Mouse (Mus musculus) macrophage (primary cell): Measurements from ENCODE around the gene Ccdc102a. TPM values are rescaled to one million over a fixed set of nuclear protein-coding genes. Genes with fewer than 3 reads are reported as not detected.

Experiments used
- H3K27ac ChIP-seq: fragments of 350-480 bp; formaldehyde crosslinking; 2 replicates; pipeline ENCODE4 v1.9.0; 2021
- H3K36me3 ChIP-seq: fragments of 350-480 bp; formaldehyde crosslinking; 2 replicates; pipeline ENCODE4 v1.9.0; 2021; ENCODE audit errors: inconsistent target
- H3K4me3 ChIP-seq: fragments of 350-480 bp; formaldehyde crosslinking; 2 replicates; pipeline ENCODE4 v1.9.0; 2021; ENCODE audit errors: inconsistent target
- H3K79me2 ChIP-seq: fragments of 350-480 bp; formaldehyde crosslinking; 2 replicates; pipeline ENCODE4 v1.9.0; 2021; ENCODE audit errors: inconsistent target
- WGBS: methylation state at CpG from one replicate; pipeline ENCODE4 v1.1.7; 2026; ENCODE audit warnings: inconsistent platforms; ENCODE audit not compliant: missing documents; 5-methylcytosine and 5-hydroxymethylcytosine counted together
- polyA plus RNA-seq: library from polyadenylated mRNA; stranded (reverse); fragments of 250-400 nt; gene quantifications from 3 replicates; pipeline ENCODE4 v1.2.4, GENCODE M21; 2018; ENCODE audit warnings: inconsistent platforms

The Ccdc102a gene
- polyA plus RNA-seq, 1 experiment from 2014 or later, result 0.06 TPM

GRCm38 (mm10) chr8:94908847-94909246 lies 9.1 kb downstream of the Ccdc102a start:
- 5% methylated on average over 4 of the region's 4 CpGs for WGBS
- Histone ChIP-seq H3K36me3 (no peaks in the 10 kb centered on the region), H3K79me2 (no peaks in the 10 kb centered on the region), H3K27ac (no peak overlapping the region), H3K4me3 (no peak overlapping the region)

GRCm38 (mm10) chr8:94907591-94908300 lies 10.2 kb downstream of the Ccdc102a start:
- no peaks in the 10 kb centered on the region for H3K79me2 ChIP-seq
- WGBS, result 89% methylated on average over 18 of the region's 18 CpGs
- no peak overlapping the region for H3K4me3 ChIP-seq
- H3K36me3 ChIP-seq, result no peaks in the 10 kb centered on the region
- no peak overlapping the region for H3K27ac ChIP-seq

GRCm38 (mm10) chr8:94904450-94905175 lies 13.3 kb downstream of the Ccdc102a start:
- Histone ChIP-seq H3K36me3 (no peaks in the 10 kb centered on the region), H3K79me2 (no peaks in the 10 kb centered on the region), H3K4me3 (no peak overlapping the region), H3K27ac (no peak overlapping the region)
- WGBS, result 78% methylated on average over 12 of the region's 12 CpGs

GRCm38 (mm10) chr8:94903709-94904108 lies 14.2 kb downstream of the Ccdc102a start:
- H3K79me2 ChIP-seq, result no peaks in the 10 kb centered on the region
- no peaks in the 10 kb centered on the region for H3K36me3 ChIP-seq
- no peak overlapping the region for H3K27ac ChIP-seq
- WGBS, result 94% methylated on average over 9 of the region's 12 CpGs
- no peak overlapping the region for H3K4me3 ChIP-seq

GRCm38 (mm10) chr8:94901031-94901430 lies 16.9 kb downstream of the Ccdc102a start:
- H3K27ac ChIP-seq, result no peak overlapping the region
- H3K79me2 ChIP-seq, result no peaks in the 10 kb centered on the region
- WGBS, result 61% methylated on average over 4 of the region's 5 CpGs
- no peaks in the 10 kb centered on the region for H3K36me3 ChIP-seq
- no peak overlapping the region for H3K4me3 ChIP-seq

GRCm38 (mm10) chr8:94900617-94901016 lies 17.3 kb downstream of the Ccdc102a start:
- WGBS, result 79% methylated on average over 5 of the region's 6 CpGs
- no peak overlapping the region for H3K27ac ChIP-seq
- no peak overlapping the region for H3K4me3 ChIP-seq
- H3K36me3 ChIP-seq, result no peaks in the 10 kb centered on the region
- no peaks in the 10 kb centered on the region for H3K79me2 ChIP-seq

- Histone ChIP-seq H3K36me3 (no peaks in the 10 kb centered on the region), H3K27ac (no peak overlapping the region), H3K79me2 (no peaks in the 10 kb centered on the region), H3K4me3 (no peak overlapping the region)
- WGBS, result 62% methylated on average over 11 of the region's 11 CpGs
These were observed 18.6 kb downstream of the Ccdc102a start for GRCm38 (mm10) chr8:94899262-94899661.

GRCm38 (mm10) chr8:94892917-94893316 lies 25.0 kb downstream of the Ccdc102a start:
- no peak overlapping the region for H3K4me3 ChIP-seq
- 64% methylated on average over 2 of the region's 2 CpGs for WGBS
- H3K36me3 ChIP-seq, result no peaks in the 10 kb centered on the region
- no peak overlapping the region for H3K27ac ChIP-seq
- no peaks in the 10 kb centered on the region for H3K79me2 ChIP-seq

- 23% methylated on average over 14 of the region's 14 CpGs for WGBS
- no peak overlapping the region for H3K4me3 ChIP-seq
These were observed 29.4 kb downstream of the Ccdc102a start for GRCm38 (mm10) chr8:94888383-94889036.

GRCm38 (mm10) chr8:94880742-94881141 lies 37.2 kb downstream of the Ccdc102a start:
- Histone ChIP-seq H3K79me2 (no peaks in the 10 kb centered on the region), H3K36me3 (no peaks in the 10 kb centered on the region), H3K4me3 (no peak overlapping the region), H3K27ac (no peak overlapping the region)
- WGBS, result 89% methylated on average over 4 of the region's 4 CpGs

More at GRCm38 (mm10) chr8:94888383-94889036, 29.4 kb downstream of the Ccdc102a start:
- Histone ChIP-seq H3K36me3 (no peaks in the 10 kb centered on the region), H3K27ac (no peak overlapping the region), H3K79me2 (no peaks in the 10 kb centered on the region)

- 51% methylated on average over 3 of the region's 3 CpGs for WGBS
- Histone ChIP-seq H3K4me3 (no peak overlapping the region), H3K36me3 (no peaks in the 10 kb centered on the region), H3K27ac (no peak overlapping the region), H3K79me2 (no peaks in the 10 kb centered on the region)
These were observed 41.1 kb downstream of the Ccdc102a start for GRCm38 (mm10) chr8:94876820-94877219.

GRCm38 (mm10) chr8:94876197-94876730 lies 41.6 kb downstream of the Ccdc102a start, which contains the start of gene Dok4:
TSS of gene Dok4 (minus strand) at chr8:94876330.
- Histone ChIP-seq H3K79me2 (no peaks in the 10 kb centered on the region), H3K4me3 (peak within 1 kb of the TSS; percentile 40), H3K36me3 (no peaks in the 10 kb centered on the region), H3K27ac (no peak within 1 kb of the TSS)
- under 1% methylated on average over 25 of the region's 37 CpGs for WGBS

GRCm38 (mm10) chr8:94875871-94876150 lies 42.1 kb downstream of the Ccdc102a start:
- no peaks in the 10 kb centered on the region for H3K36me3 ChIP-seq
- no peaks in the 10 kb centered on the region for H3K79me2 ChIP-seq
- H3K4me3 ChIP-seq, result peak overlapping the region; percentile 40
- no peak overlapping the region for H3K27ac ChIP-seq
- 2% methylated on average over 19 of the region's 20 CpGs for WGBS

GRCm38 (mm10) chr8:94875096-94875870 lies 42.6 kb downstream of the Ccdc102a start:
- Histone ChIP-seq H3K36me3 (no peaks in the 10 kb centered on the region), H3K79me2 (no peaks in the 10 kb centered on the region), H3K27ac (no peak overlapping the region), H3K4me3 (peak overlapping the region; percentile 40)
- 36% methylated on average over 17 of the region's 17 CpGs for WGBS
